Mouse (Mus musculus): ENCODE measurements at regions not wholly inside any gene's neighbourhood (a gene's known extent, or its start where the extent isn't known, plus 50 kb on each side); places are given as distances from the start of the nearest gene placed in this dataset.

- H3K9ac ChIP-seq (ENCODE audit: insufficient read depth, low read depth): no peak overlapping the region
- H3K4me1 ChIP-seq (ENCODE audit: control insufficient read depth in 1 of 2, insufficient read depth in 2 of 2): peaks cover 0 to 3% of the 10 kb centered on the region in 2 experiments; a peak in 2 of 4 replicates
- no peak for DNase-seq (ENCODE audit: extremely low read depth)
- no peaks in the 10 kb centered on the region for H3K9me3 ChIP-seq (replicated peaks; ENCODE audit: low read length)
- no peak for TF ChIP-seq CTCF (conservative IDR thresholded peaks at IDR 0.05 in 1 of 2, IDR thresholded peaks at IDR 0.05 in 1 of 2; ENCODE audit: low read depth in 2 of 2, low read length in 2 of 2)
- no peak for TF ChIP-seq RAD21 (IDR thresholded peaks at IDR 0.05; ENCODE audit: low read depth, low read length)
- no peak for TF ChIP-seq JUND (conservative IDR thresholded peaks at IDR 0.05; ENCODE audit: low read depth, low read length)
- no peak for TF ChIP-seq SIN3A (IDR thresholded peaks at IDR 0.05; ENCODE audit: low read length)
- TF ChIP-seq MAZ (IDR thresholded peaks at IDR 0.05; ENCODE audit: low read depth, low read length): no peak
- TF ChIP-seq ZNF384 (IDR thresholded peaks at IDR 0.05; ENCODE audit: low read depth, low read length): no peak
- TF ChIP-seq ZMIZ1 (IDR thresholded peaks at IDR 0.05; ENCODE audit: low read depth, low read length): no peak
- no peak for TF ChIP-seq CHD2 (IDR thresholded peaks at IDR 0.05; ENCODE audit: low read length)
- no peak for TF ChIP-seq PAX5 (IDR thresholded peaks at IDR 0.05; ENCODE audit: low read length)
- no peak for TF ChIP-seq POLR2AphosphoS2 (IDR thresholded peaks at IDR 0.05; ENCODE audit: low read depth, low read length)
- TF ChIP-seq CHD1 (IDR thresholded peaks at IDR 0.05; ENCODE audit: low read depth, low read length): no peak
- TF ChIP-seq RCOR1 (conservative IDR thresholded peaks at IDR 0.05; ENCODE audit: low read depth, low read length): no peak
- no peak for TF ChIP-seq ETS1 (conservative IDR thresholded peaks at IDR 0.05; ENCODE audit: low read depth, low read length)
- no peak for TF ChIP-seq MAX (IDR thresholded peaks at IDR 0.05; ENCODE audit: low read length)
- no peak overlapping the region for H3K4me3 ChIP-seq (replicated peaks in 1 of 3; ENCODE audit: low read depth in 2 of 3, low read length in 2 of 3, poor library complexity in 1 of 3)
- no peak overlapping the region for H3K4me2 ChIP-seq (ENCODE audit: insufficient read depth, low read depth, poor library complexity, severe bottlenecking)
- dilution Hi-C loops (cut with MboI; ENCODE audit: extremely low pct_ligation_motif_present, extremely low pct_unique_long_range_greater_than_20kb, low sequenced_read_pairs): no loop called here
- H3K27ac ChIP-seq (ENCODE audit: insufficient read depth, low read depth): no peak overlapping the region
- no peaks in the 10 kb centered on the region for H3K27me3 ChIP-seq (replicated peaks)
- H3K36me3 ChIP-seq (replicated peaks in 1 of 2; ENCODE audit: control insufficient read depth in 1 of 2, insufficient read depth in 1 of 2, low read length in 1 of 2): no peaks in the 10 kb centered on the region
- no peaks in the 10 kb centered on the region for H3K79me2 ChIP-seq (replicated peaks; ENCODE audit: control insufficient read depth, extremely low read depth, insufficient read depth, poor library complexity, severe bottlenecking)
- in situ Hi-C loops (cut with MboI; ENCODE audit: low pct_ligation_motif_present, low pct_unique_long_range_greater_than_20kb, low sequenced_read_pairs): no loop called here
These were observed 60.8 kb upstream of the Lclat1 start for GRCm38 (mm10) chr17:73046985-73047384.

GRCm38 (mm10) chr17:73048164-73048563 is 59.6 kb upstream of the Lclat1 start:
- Histone ChIP-seq H3K36me3 (replicated peaks in 1 of 2; ENCODE audit: control insufficient read depth in 1 of 2, insufficient read depth in 1 of 2, low read length in 1 of 2) (no peaks in the 10 kb centered on the region), H3K9ac (ENCODE audit: insufficient read depth, low read depth) (no peak overlapping the region), H3K4me2 (ENCODE audit: insufficient read depth, low read depth, poor library complexity, severe bottlenecking) (no peak overlapping the region), H3K27me3 (replicated peaks) (no peaks in the 10 kb centered on the region), H3K27ac (ENCODE audit: insufficient read depth, low read depth) (no peak overlapping the region), H3K4me1 (ENCODE audit: control insufficient read depth in 1 of 2, insufficient read depth in 2 of 2) (peaks cover 3 to 5% of the 10 kb centered on the region in 2 experiments; a peak in 3 of 4 replicates), H3K4me3 (replicated peaks in 1 of 3; ENCODE audit: low read depth in 2 of 3, low read length in 2 of 3, poor library complexity in 1 of 3) (no peak overlapping the region), H3K79me2 (replicated peaks; ENCODE audit: control insufficient read depth, extremely low read depth, insufficient read depth, poor library complexity, severe bottlenecking) (no peaks in the 10 kb centered on the region), H3K9me3 (replicated peaks; ENCODE audit: low read length) (no peaks in the 10 kb centered on the region)
- dilution Hi-C loops (cut with MboI; ENCODE audit: extremely low pct_ligation_motif_present, extremely low pct_unique_long_range_greater_than_20kb, low sequenced_read_pairs): no loop called here
- in situ Hi-C loops (cut with MboI; ENCODE audit: low pct_ligation_motif_present, low pct_unique_long_range_greater_than_20kb, low sequenced_read_pairs): no loop called here
- TF ChIP-seq USF1 (IDR thresholded peaks at IDR 0.05; ENCODE audit: low read depth, low read length) (no peak), UBTF (IDR thresholded peaks at IDR 0.05; ENCODE audit: low read depth, low read length) (no peak), IRF4 (IDR thresholded peaks at IDR 0.05; ENCODE audit: low read depth, low read length) (no peak), JUND (conservative IDR thresholded peaks at IDR 0.05; ENCODE audit: low read depth, low read length) (no peak), MXI1 (IDR thresholded peaks at IDR 0.05; ENCODE audit: low read depth, low read length) (no peak), SMC3 (IDR thresholded peaks at IDR 0.05; ENCODE audit: low read depth, low read length) (no peak), TCF12 (IDR thresholded peaks at IDR 0.05; ENCODE audit: low read depth, low read length) (no peak)
- no peak for DNase-seq (ENCODE audit: extremely low read depth)
